Mouse (Mus musculus): Measurements from ENCODE around the gene Gm10715. TPM values are rescaled to one million over a fixed set of nuclear protein-coding genes. Genes with fewer than 3 reads are reported as not detected.
A peak's percentile ranks its signal among the peaks of the same experiment; 100 is the strongest.
"Not testable (repeated sequence)": the region's sequence is repeated elsewhere in the genome, so short reads cannot be mapped to it uniquely, and the experiment has no call there.

Gene Gm10715
- not detected in 2 replicates for polyA plus RNA-seq (2016; fragmentation: Nextera tagmentation; extraction: Ambion mirVana)

DNA sequence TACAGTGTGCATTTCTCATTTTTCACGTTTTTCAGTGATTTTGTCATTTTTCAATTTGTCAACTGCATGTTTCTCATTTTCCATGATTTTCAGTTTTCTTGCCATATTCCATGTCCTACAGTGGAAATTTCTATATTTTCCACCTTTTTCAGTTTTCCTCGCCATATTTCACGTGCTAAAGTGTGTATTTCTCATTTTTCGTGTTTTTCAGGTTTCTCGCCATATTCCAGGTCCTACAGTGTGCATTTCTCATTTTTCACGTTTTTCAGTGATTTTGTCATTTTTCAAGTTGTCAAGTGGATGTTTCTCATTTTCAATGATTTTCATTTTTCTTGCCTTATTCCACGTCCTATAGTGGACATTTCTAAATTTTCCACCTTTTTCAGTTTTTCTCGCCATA, at the start of gene Gm10715:
Gene Gm10715, plus strand, starts transcription at position 301 of the 400 bp plus-strand sequence.
- H3K27me3 ChIP-seq (ENCODE audit: low read depth, poor library complexity, severe bottlenecking); H3K4me3 ChIP-seq; H3K4me1 ChIP-seq; H3K9me3 ChIP-seq (replicated peaks); H3K27ac ChIP-seq (replicated peaks); DNase-seq (ENCODE audit: low spot score); H3K36me3 ChIP-seq: not testable (repeated sequence)
- WGBS: 84% methylated on average over 8 of the region's 8 CpGs

- H3K36me3 ChIP-seq; H3K9me3 ChIP-seq (replicated peaks); H3K4me3 ChIP-seq; H3K27me3 ChIP-seq (ENCODE audit: low read depth, poor library complexity, severe bottlenecking); H3K27ac ChIP-seq (replicated peaks); H3K4me1 ChIP-seq: not testable (repeated sequence)
- peak; percentile 44 for DNase-seq (ENCODE audit: low spot score)
- WGBS: 74% methylated on average over 12 of the region's 12 CpGs
Observed at GRCm38 (mm10) chr9:3000445-3000972, 36.2 kb upstream of the Gm10715 start, which contains the start of gene Gm10722. Gene Gm10722 (plus strand): TSS chr9:3000922.

DNA sequence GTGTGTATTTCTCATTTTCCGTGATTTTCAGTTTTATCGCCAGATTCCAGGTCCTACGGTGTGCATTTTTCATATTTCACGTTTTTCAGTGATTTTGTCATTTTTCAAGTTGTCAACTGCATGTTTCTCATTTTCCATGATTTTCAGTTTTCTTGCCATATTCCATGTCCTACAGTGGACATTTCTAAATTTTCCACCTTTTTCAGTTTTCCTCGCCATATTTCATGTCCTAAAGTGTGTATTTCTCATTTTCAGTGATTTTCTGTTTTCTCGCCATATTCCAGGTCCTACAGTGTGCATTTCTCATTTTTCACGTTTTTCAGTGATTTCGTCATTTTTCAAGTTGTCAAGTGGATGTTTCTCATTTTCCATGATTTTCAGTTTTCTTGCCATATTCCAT, 35.7 kb upstream of the Gm10715 start:
- H3K27me3 ChIP-seq (ENCODE audit: low read depth, poor library complexity, severe bottlenecking); H3K27ac ChIP-seq (replicated peaks); DNase-seq (ENCODE audit: low spot score); H3K36me3 ChIP-seq; H3K4me1 ChIP-seq; H3K4me3 ChIP-seq; H3K9me3 ChIP-seq (replicated peaks): not testable (repeated sequence)
- 64% methylated on average over 8 of the region's 8 CpGs for WGBS

DNA sequence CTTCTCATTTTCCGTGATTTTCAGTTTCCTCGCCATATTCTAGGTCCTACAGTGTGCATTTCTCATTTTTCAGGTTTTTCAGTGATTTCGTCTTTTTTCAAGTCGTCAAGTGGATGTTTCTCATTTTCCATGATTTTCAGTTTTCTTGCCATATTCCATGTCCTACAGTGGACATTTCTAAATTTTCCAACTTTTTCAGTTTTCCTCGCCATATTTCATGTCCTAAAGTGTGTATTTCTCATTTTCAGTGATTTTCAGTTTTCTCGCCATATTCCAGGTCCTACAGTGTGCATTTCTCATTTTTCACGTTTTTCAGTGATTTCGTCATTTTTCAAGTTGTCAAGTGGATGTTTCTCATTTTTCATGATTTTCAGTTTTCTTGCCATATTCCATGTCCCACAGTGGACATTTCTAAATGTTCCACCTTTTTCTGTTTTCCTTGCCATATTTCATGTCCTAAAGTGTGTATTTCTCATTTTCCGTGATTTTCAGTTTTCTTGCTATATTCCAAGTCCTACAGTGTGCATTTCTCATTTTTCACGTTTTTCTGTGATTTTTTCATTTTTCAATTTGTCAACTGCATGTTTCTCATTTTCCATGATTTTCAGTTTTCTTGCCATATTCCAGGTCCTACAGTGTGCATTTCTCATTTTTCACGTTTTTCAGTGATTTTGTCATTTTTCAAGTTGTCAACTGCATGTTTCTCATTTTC, 34.6 kb upstream of the Gm10715 start:
- H3K36me3 ChIP-seq; H3K4me1 ChIP-seq; H3K27ac ChIP-seq (replicated peaks); H3K27me3 ChIP-seq (ENCODE audit: low read depth, poor library complexity, severe bottlenecking); H3K9me3 ChIP-seq (replicated peaks); H3K4me3 ChIP-seq: not testable (repeated sequence)
- WGBS: 69% methylated on average over 9 of the region's 11 CpGs
- DNase-seq (ENCODE audit: low spot score): peak; percentile 56

DNA sequence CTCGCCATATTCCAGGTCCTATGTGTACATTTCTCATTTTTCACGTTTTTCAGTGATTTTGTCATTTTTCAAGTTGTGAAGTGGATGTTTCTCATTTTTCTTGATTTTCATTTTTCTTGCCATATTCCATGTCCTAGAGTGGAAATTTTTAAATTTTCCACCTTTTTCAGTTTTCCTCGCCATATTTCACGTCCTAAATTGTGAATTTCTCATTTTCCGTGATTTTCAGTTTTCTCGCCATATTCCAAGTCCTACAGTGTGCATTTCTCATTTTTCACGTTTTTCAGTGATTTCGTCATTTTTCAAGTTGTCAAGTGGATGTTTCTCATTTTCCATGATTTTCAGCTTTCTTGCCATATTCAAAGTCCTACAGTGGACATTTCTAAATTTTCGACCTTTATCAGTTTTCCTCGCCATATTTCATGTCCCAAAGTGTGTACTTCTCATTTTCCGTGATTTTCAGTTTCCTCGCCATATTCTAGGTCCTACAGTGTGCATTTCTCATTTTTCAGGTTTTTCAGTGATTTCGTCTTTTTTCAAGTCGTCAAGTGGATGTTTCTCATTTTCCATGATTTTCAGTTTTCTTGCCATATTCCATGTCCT, 33.8 kb upstream of the Gm10715 start, which contains the start of gene Gm11168:
Gene Gm11168, plus strand, starts transcription at position 553 of the 603 bp plus-strand sequence.
- H3K27ac ChIP-seq (replicated peaks); H3K36me3 ChIP-seq; H3K4me3 ChIP-seq; DNase-seq (ENCODE audit: low spot score); H3K27me3 ChIP-seq (ENCODE audit: low read depth, poor library complexity, severe bottlenecking); H3K9me3 ChIP-seq (replicated peaks); H3K4me1 ChIP-seq: not testable (repeated sequence)
- 77% methylated on average over 6 of the region's 14 CpGs for WGBS

GRCm38 (mm10) chr9:3006179-3006578, 30.5 kb upstream of the Gm10715 start:
- H3K4me3 ChIP-seq; H3K27me3 ChIP-seq (ENCODE audit: low read depth, poor library complexity, severe bottlenecking); H3K27ac ChIP-seq (replicated peaks); DNase-seq (ENCODE audit: low spot score); H3K4me1 ChIP-seq; H3K36me3 ChIP-seq: not testable (repeated sequence)
- H3K9me3 ChIP-seq (replicated peaks): peaks cover 12% of the 10 kb centered on the region
- WGBS: 71% methylated on average over 1 of the region's 5 CpGs

GRCm38 (mm10) chr9:3006636-3007035, 30.0 kb upstream of the Gm10715 start:
- WGBS: 72% methylated on average over 8 of the region's 8 CpGs
- H3K4me3 ChIP-seq; H3K4me1 ChIP-seq; H3K27me3 ChIP-seq (ENCODE audit: low read depth, poor library complexity, severe bottlenecking); H3K27ac ChIP-seq (replicated peaks); DNase-seq (ENCODE audit: low spot score); H3K36me3 ChIP-seq: not testable (repeated sequence)
- peaks cover 12% of the 10 kb centered on the region for H3K9me3 ChIP-seq (replicated peaks)

GRCm38 (mm10) chr9:3007272-3007671, 29.4 kb upstream of the Gm10715 start:
- H3K4me3 ChIP-seq; H3K9me3 ChIP-seq (replicated peaks); H3K4me1 ChIP-seq; H3K27ac ChIP-seq (replicated peaks); H3K36me3 ChIP-seq; H3K27me3 ChIP-seq (ENCODE audit: low read depth, poor library complexity, severe bottlenecking): not testable (repeated sequence)
- 78% methylated on average over 8 of the region's 9 CpGs for WGBS
- DNase-seq (ENCODE audit: low spot score): peak; percentile 18

GRCm38 (mm10) chr9:3009331-3009730, 27.3 kb upstream of the Gm10715 start:
- not testable (repeated sequence) for H3K4me1 ChIP-seq; H3K36me3 ChIP-seq; DNase-seq (ENCODE audit: low spot score); H3K27me3 ChIP-seq (ENCODE audit: low read depth, poor library complexity, severe bottlenecking); H3K4me3 ChIP-seq; H3K27ac ChIP-seq (replicated peaks); H3K9me3 ChIP-seq (replicated peaks)
- no CpG with 5 or more reads among the region's 5 CpGs for WGBS

GRCm38 (mm10) chr9:3012054-3012621, 24.5 kb upstream of the Gm10715 start:
- H3K36me3 ChIP-seq; H3K9me3 ChIP-seq (replicated peaks); H3K27me3 ChIP-seq (ENCODE audit: low read depth, poor library complexity, severe bottlenecking); DNase-seq (ENCODE audit: low spot score); H3K27ac ChIP-seq (replicated peaks); H3K4me3 ChIP-seq; H3K4me1 ChIP-seq: not testable (repeated sequence)
- 82% methylated on average over 3 of the region's 7 CpGs for WGBS

- not testable (repeated sequence) for H3K27ac ChIP-seq (replicated peaks); H3K36me3 ChIP-seq; H3K4me3 ChIP-seq; DNase-seq (ENCODE audit: low spot score); H3K4me1 ChIP-seq; H3K9me3 ChIP-seq (replicated peaks); H3K27me3 ChIP-seq (ENCODE audit: low read depth, poor library complexity, severe bottlenecking)
- WGBS: no CpG with 5 or more reads among the region's 11 CpGs
Observed at GRCm38 (mm10) chr9:3012733-3013279, 23.9 kb upstream of the Gm10715 start, which contains the start of gene Gm10721. Gene Gm10721 (plus strand): TSS chr9:3013140.

GRCm38 (mm10) chr9:3015354-3015753, 21.3 kb upstream of the Gm10715 start, which contains the start of gene Gm10720:
Gene Gm10720 (plus strand): TSS chr9:3015654.
- not testable (repeated sequence) for H3K4me3 ChIP-seq; H3K36me3 ChIP-seq; DNase-seq (ENCODE audit: low spot score); H3K9me3 ChIP-seq (replicated peaks); H3K27ac ChIP-seq (replicated peaks); H3K27me3 ChIP-seq (ENCODE audit: low read depth, poor library complexity, severe bottlenecking); H3K4me1 ChIP-seq
- 64% methylated on average over 5 of the region's 9 CpGs for WGBS

- not testable (repeated sequence) for H3K27me3 ChIP-seq (ENCODE audit: low read depth, poor library complexity, severe bottlenecking); H3K4me3 ChIP-seq; H3K9me3 ChIP-seq (replicated peaks); H3K4me1 ChIP-seq; H3K27ac ChIP-seq (replicated peaks); DNase-seq (ENCODE audit: low spot score); H3K36me3 ChIP-seq
- WGBS: 72% methylated on average over 6 of the region's 6 CpGs
Observed at GRCm38 (mm10) chr9:3015896-3016295, 20.8 kb upstream of the Gm10715 start.
